Mouse (Mus musculus) kidney, postnatal 0 days (tissue): ENCODE measurements around the gene Rhox4g. TPM values are rescaled to one million over a fixed set of nuclear protein-coding genes. Genes with fewer than 3 reads are reported as not detected.
"Not testable (repeated sequence)": the region's sequence is repeated elsewhere in the genome, so short reads cannot be mapped to it uniquely, and the experiment has no call there.

Source experiments
- ATAC-seq: fragments of 200-750 bp; cut with Nextera tagmentation; replicated peaks from 2 replicates; pipeline ENCODE4 v1.8.0; 2017; ENCODE audit warnings: low read depth, moderate number of reproducible peaks, moderate TSS enrichment, moderate library complexity; ENCODE audit not compliant: low FRiP score
- DNase-seq: peaks from one replicate; pipeline ENCODE4 v3.0.0-alpha.2; 2016; ENCODE audit warnings: low spot score
- H3K27ac ChIP-seq: fragments of 300-500 bp; sonication (generic); 2 replicates; pipeline ENCODE4 v1.5.1; 2014; ENCODE audit warnings: mild to moderate bottlenecking
- H3K27me3 ChIP-seq: fragments of 300-500 bp; sonication (generic); 2 replicates; pipeline ENCODE4 v1.6.1; 2014; ENCODE audit warnings: low read length, mixed read lengths; ENCODE audit not compliant: insufficient read depth
- H3K36me3 ChIP-seq: fragments of 300-500 bp; sonication (generic); 2 replicates; pipeline ENCODE4 v1.6.1; 2014; ENCODE audit warnings: low read length, mixed read lengths; ENCODE audit not compliant: insufficient read depth
- H3K4me1 ChIP-seq: fragments of 300-500 bp; sonication (generic); replicated peaks from 2 replicates; pipeline ENCODE4 v1.6.1; 2014; ENCODE audit warnings: antibody characterized with exemption, low read length, mixed read lengths; ENCODE audit not compliant: insufficient read depth
- H3K4me2 ChIP-seq: fragments of 300-500 bp; sonication (generic); 2 replicates; pipeline ENCODE4 v1.6.1; 2014; ENCODE audit warnings: mild to moderate bottlenecking, low read length, moderate library complexity, mixed read lengths
- H3K4me3 ChIP-seq: fragments of 300-500 bp; sonication (generic); replicated peaks from 2 replicates; pipeline ENCODE4 v1.5.1; 2014; ENCODE audit warnings: low read depth, low read length
- H3K9ac ChIP-seq: fragments of 300-500 bp; sonication (generic); 2 replicates; pipeline ENCODE4 v1.6.1; 2014; ENCODE audit warnings: low read depth, low read length
- H3K9me3 ChIP-seq: fragments of 300-500 bp; sonication (generic); replicated peaks from 2 replicates; pipeline ENCODE4 v1.6.1; 2016; ENCODE audit warnings: low read length, inconsistent platforms, mixed read lengths
- CTCF ChIP-seq: IDR thresholded peaks from 2 replicates; pipeline ENCODE4 v1.5.1; 2016; ENCODE audit warnings: antibody characterized with exemption, low read depth, mild to moderate bottlenecking, moderate library complexity
- WGBS: fragments of 180-500 bp; shearing (Covaris S2); extraction: QIAGEN DNeasy Blood & Tissue Kit; methylation state at CpG from one replicate; pipeline ENCODE4 v1.1.7; 2014; 5-methylcytosine and 5-hydroxymethylcytosine counted together
- polyA plus RNA-seq: library from polyadenylated mRNA; unstranded; fragments of >200 nt; fragmentation: Nextera tagmentation; extraction: Ambion mirVana; gene quantifications from 2 replicates; pipeline ENCODE4 v1.2.1, GENCODE M21; 2015

Gene Rhox4g
- not detected in 2 replicates for polyA plus RNA-seq

- not testable (repeated sequence) for DNase-seq, H3K4me1 ChIP-seq, H3K27me3 ChIP-seq, ATAC-seq, H3K4me2 ChIP-seq, H3K9me3 ChIP-seq, H3K9ac ChIP-seq, H3K27ac ChIP-seq, H3K4me3 ChIP-seq, H3K36me3 ChIP-seq
- WGBS = 93% methylated on average over 16 of the region's 20 CpGs
These were observed at the start of gene Rhox4g for GRCm38 (mm10) chrX:37651227-37651626. TSS of gene Rhox4g (minus strand) at chrX:37651327.

DNA sequence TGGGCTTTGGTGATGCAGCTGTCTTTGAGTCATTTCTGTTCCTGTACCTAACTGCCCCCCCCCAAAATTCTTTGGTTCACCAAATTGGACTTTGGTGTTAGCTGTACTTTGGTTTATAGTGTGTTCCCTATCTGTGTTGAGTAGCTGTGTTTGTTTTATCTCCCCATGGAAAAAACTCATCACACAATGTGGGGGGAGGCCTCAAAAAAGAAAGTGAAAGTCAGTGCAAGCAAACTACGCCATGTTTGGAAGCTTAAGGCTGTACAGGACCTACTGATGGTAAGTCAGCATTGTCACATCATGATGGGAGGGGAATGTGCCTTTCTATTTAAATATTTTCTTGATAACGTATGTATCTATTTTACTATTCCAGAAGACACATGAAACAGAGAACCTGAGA lies 41.1 kb upstream of the Rhox4g start:
- ATAC-seq (no peak), DNase-seq (no peak)
- no peak overlapping the region for H3K27ac ChIP-seq
- H3K4me3 ChIP-seq = no peak overlapping the region
- no peak for TF ChIP-seq CTCF
- WGBS = 71% methylated on average over 2 of the region's 2 CpGs
- H3K4me2 ChIP-seq = no peak overlapping the region
- H3K27me3 ChIP-seq = no peaks in the 10 kb centered on the region
- no peaks in the 10 kb centered on the region for H3K4me1 ChIP-seq
- no peaks in the 10 kb centered on the region for H3K9me3 ChIP-seq
- no peaks in the 10 kb centered on the region for H3K36me3 ChIP-seq
- H3K9ac ChIP-seq = no peak overlapping the region

- no peaks in the 10 kb centered on the region for H3K36me3 ChIP-seq
- WGBS = 81% methylated on average over 23 of the region's 24 CpGs
- no peaks in the 10 kb centered on the region for H3K27me3 ChIP-seq
- ATAC-seq (no peak), DNase-seq (no peak)
- H3K27ac ChIP-seq = no peak overlapping the region
- no peak overlapping the region for H3K4me2 ChIP-seq
- H3K4me3 ChIP-seq = no peak overlapping the region
- H3K9ac ChIP-seq = no peak overlapping the region
- no peaks in the 10 kb centered on the region for H3K9me3 ChIP-seq
- no peak for TF ChIP-seq CTCF
- no peaks in the 10 kb centered on the region for H3K4me1 ChIP-seq
These were observed 32.0 kb upstream of the Rhox4g start for GRCm38 (mm10) chrX:37683031-37683715.

DNA sequence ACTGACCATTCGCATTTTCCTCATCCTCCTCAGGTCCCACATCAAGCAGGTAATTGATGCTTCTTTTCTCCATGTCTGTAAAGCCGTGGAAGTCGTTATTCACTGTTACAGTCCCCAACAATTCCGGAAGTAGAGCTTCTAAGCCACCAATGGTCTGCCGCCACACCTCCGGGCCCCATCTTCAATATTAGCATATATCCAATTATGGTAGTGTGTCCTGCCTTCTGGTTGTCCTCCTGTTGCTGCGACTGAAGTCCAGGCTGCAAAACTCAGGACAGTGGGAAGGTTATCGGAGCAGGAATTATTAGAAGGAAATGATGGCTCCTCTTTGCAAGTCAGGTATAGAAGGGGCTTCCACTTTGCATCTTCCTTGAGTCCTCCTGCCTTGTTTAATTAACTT lies 22.1 kb upstream of the Rhox4g start, which contains the start of gene Rhox2h:
TSS of gene Rhox2h (minus strand) at position 101 of the 400 bp plus-strand sequence.
- not testable (repeated sequence) for H3K27me3 ChIP-seq, DNase-seq, H3K4me2 ChIP-seq, H3K9me3 ChIP-seq, H3K4me3 ChIP-seq, ATAC-seq, H3K27ac ChIP-seq, H3K36me3 ChIP-seq, H3K9ac ChIP-seq, H3K4me1 ChIP-seq
- WGBS = 85% methylated on average over 8 of the region's 8 CpGs

GRCm38 (mm10) chrX:37668664-37669063 lies 17.5 kb upstream of the Rhox4g start, which contains the start of gene Rhox3h:
TSS of gene Rhox3h (minus strand) at chrX:37668764.
- not testable (repeated sequence) for H3K4me2 ChIP-seq, H3K27ac ChIP-seq, H3K4me1 ChIP-seq, H3K9ac ChIP-seq, H3K27me3 ChIP-seq, H3K36me3 ChIP-seq, ATAC-seq, DNase-seq, H3K9me3 ChIP-seq, H3K4me3 ChIP-seq
- 88% methylated on average over 1 of the region's 3 CpGs for WGBS

- WGBS = 85% methylated on average over 6 of the region's 6 CpGs
- H3K4me1 ChIP-seq = not testable (repeated sequence)
These were observed 7.8 kb downstream of the Rhox4g start, which contains the start of gene Rhox2g for GRCm38 (mm10) chrX:37643370-37643769. TSS of gene Rhox2g (minus strand) at chrX:37643470.

DNA sequence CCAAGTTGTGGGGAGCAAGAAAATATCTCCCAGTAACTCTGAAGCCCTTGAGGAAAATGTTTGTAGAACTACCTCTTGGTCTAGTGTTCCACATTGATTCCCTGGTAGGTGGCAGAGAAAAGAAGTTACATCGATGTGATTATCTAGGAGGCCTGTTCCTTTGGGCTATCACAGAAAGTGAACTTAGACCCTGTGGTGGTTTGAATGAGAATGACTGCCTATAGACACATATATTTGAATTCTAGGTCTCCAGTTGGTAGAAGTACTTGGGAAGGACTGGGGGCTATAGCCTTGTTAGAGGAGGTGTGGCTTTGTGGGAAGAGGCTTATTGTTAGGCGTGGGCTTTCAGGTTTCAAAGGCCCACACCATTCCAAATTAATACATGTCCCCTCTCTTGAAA lies 22.6 kb downstream of the Rhox4g start, which contains the start of gene Rhox3g:
TSS of gene Rhox3g (minus strand) at position 101 of the 400 bp plus-strand sequence.
- not testable (repeated sequence) for DNase-seq, H3K27ac ChIP-seq, H3K27me3 ChIP-seq, H3K4me1 ChIP-seq, H3K36me3 ChIP-seq, H3K9me3 ChIP-seq, H3K4me3 ChIP-seq, H3K9ac ChIP-seq, H3K4me2 ChIP-seq, ATAC-seq
- WGBS = 82% methylated on average over 2 of the region's 2 CpGs

More at GRCm38 (mm10) chrX:37643370-37643769, 7.8 kb downstream of the Rhox4g start, which contains the start of gene Rhox2g:
- DNase-seq, H3K27me3 ChIP-seq, H3K36me3 ChIP-seq, ATAC-seq, H3K4me3 ChIP-seq, H3K9me3 ChIP-seq, H3K27ac ChIP-seq, H3K9ac ChIP-seq, H3K4me2 ChIP-seq: not testable (repeated sequence)

- not testable (repeated sequence) for H3K9me3 ChIP-seq, H3K36me3 ChIP-seq, H3K4me3 ChIP-seq, ATAC-seq, H3K4me2 ChIP-seq, H3K27me3 ChIP-seq, DNase-seq, H3K27ac ChIP-seq, H3K9ac ChIP-seq, H3K4me1 ChIP-seq
- 94% methylated on average over 15 of the region's 19 CpGs for WGBS
These were observed 43.5 kb downstream of the Rhox4g start, which contains the start of gene Rhox4f for GRCm38 (mm10) chrX:37607604-37608003. TSS of gene Rhox4f (minus strand) at chrX:37607704.
